Comparison of ENCODE assay signal across 28 mouse cellular contexts in the genomic region with DNA sequence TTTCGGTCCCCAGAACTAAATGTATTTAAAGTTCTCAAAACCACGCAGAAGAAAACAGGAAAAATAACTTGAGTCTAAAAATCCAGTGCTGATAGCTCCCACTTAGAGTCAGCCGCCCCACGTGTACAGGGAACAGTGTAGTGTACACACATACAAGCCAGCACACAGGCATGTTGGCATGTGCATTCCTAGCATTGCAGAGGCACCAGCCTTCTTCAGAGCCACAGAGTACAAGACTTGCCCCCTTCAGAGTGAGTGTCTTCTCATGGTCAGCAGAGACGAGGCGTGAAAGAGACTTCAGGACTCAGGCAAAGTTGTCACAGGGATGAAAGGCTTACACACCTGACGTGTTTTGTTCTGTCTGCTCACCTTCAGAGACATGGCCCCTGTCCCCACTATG.
"Had no signal": no experiment of that assay in that cellular context is flagged by ENCODE, and none has a peak within 500 bp of the region (broad histone marks: within the 10 kb centered on the region; RNA-seq: fewer than 3 reads in every experiment).

No protein-coding gene starts in this region.

- H3K27me3 ChIP-seq: embryonic facial prominence, embryonic 12.5 days; embryonic facial prominence, embryonic 13.5 days; embryonic facial prominence, embryonic 15.5 days; forebrain, embryonic 12.5 days; forebrain, embryonic 13.5 days; forebrain, embryonic 15.5 days had no signal

- H3K9me3 ChIP-seq: embryonic facial prominence, embryonic 10.5 days; embryonic facial prominence, embryonic 12.5 days; embryonic facial prominence, embryonic 13.5 days; embryonic facial prominence, embryonic 15.5 days; forebrain, embryonic 10.5 days; forebrain, embryonic 12.5 days; forebrain, embryonic 13.5 days; forebrain, embryonic 15.5 days had no signal

- H3K9ac ChIP-seq: embryonic facial prominence, embryonic 12.5 days; embryonic facial prominence, embryonic 13.5 days; embryonic facial prominence, embryonic 15.5 days; forebrain, embryonic 12.5 days; forebrain, embryonic 13.5 days; forebrain, embryonic 15.5 days; forebrain, postnatal 0 days had no signal

- DNase-seq: cerebellum, adult 2 months; cerebellum, adult 8-10 months; cerebellum, adult 9-10 months; cerebellum, adult 9-11 months; cerebellum, postnatal 10 days; cerebellum, postnatal 14 days; cerebellum, postnatal 25 days; cerebellum, postnatal 36 days; embryo, embryonic 11 days; forebrain, postnatal 0 days; gastrocnemius, adult 2 months; gastrocnemius, postnatal 10 days; gastrocnemius, postnatal 14 days; gastrocnemius, postnatal 25 days; gastrocnemius, postnatal 36 days; heart, adult 18-20 months; heart, adult 2 months had no signal

- H3K27ac ChIP-seq: embryonic facial prominence, embryonic 10.5 days; embryonic facial prominence, embryonic 12.5 days; embryonic facial prominence, embryonic 13.5 days; embryonic facial prominence, embryonic 15.5 days; forebrain, embryonic 10.5 days; forebrain, embryonic 12.5 days; forebrain, embryonic 13.5 days; forebrain, embryonic 15.5 days; gastrocnemius, adult 2 months; heart, adult 2 months had no signal

- H3K4me2 ChIP-seq: embryonic facial prominence, embryonic 12.5 days; embryonic facial prominence, embryonic 13.5 days; embryonic facial prominence, embryonic 15.5 days; forebrain, embryonic 12.5 days; forebrain, embryonic 13.5 days; forebrain, embryonic 15.5 days had no signal

- H3K36me3 ChIP-seq: embryonic facial prominence, embryonic 10.5 days; embryonic facial prominence, embryonic 12.5 days; embryonic facial prominence, embryonic 13.5 days; embryonic facial prominence, embryonic 15.5 days; forebrain, embryonic 10.5 days; forebrain, embryonic 12.5 days; forebrain, embryonic 15.5 days had no signal

- ATAC-seq: forebrain, embryonic 13.5 days; forebrain, embryonic 14.5 days; forebrain, embryonic 15.5 days; forebrain, embryonic 16.5 days; forebrain, postnatal 0 days had no signal

- H3K4me1 ChIP-seq: embryonic facial prominence, embryonic 15.5 days; forebrain, embryonic 13.5 days; forebrain, embryonic 15.5 days had no signal

- H3K4me3 ChIP-seq: embryonic facial prominence, embryonic 10.5 days; embryonic facial prominence, embryonic 12.5 days; embryonic facial prominence, embryonic 13.5 days; embryonic facial prominence, embryonic 15.5 days; erythroblast, embryonic 14.5 days; forebrain, embryonic 10.5 days; forebrain, embryonic 12.5 days; forebrain, embryonic 13.5 days; forebrain, embryonic 15.5 days; gastrocnemius, adult 2 months; heart, adult 2 months had no signal
